Mouse (Mus musculus) frontal cortex, adult 2 months (tissue): Measurements from ENCODE around the gene Lsm2. TPM values are rescaled to one million over a fixed set of nuclear protein-coding genes. Genes with fewer than 3 reads are reported as not detected.
"Not testable (repeated sequence)": the region's sequence is repeated elsewhere in the genome, so short reads cannot be mapped to it uniquely, and the experiment has no call there.

Experiments
- DNase-seq, 2 experiments: peaks; one replicate each; pipeline ENCODE4 v3.0.0; 2022; ENCODE audit warnings: low spot score in 1 of 2; ENCODE audit errors: extremely low spot score in 1 of 2
- polyA plus RNA-seq: library from polyadenylated mRNA; depleted of rRNA; stranded (reverse); fragments of >200 nt; gene quantifications from 2 replicates; pipeline ENCODE4 v1.2.3, GENCODE M21; 2012

Gene Lsm2
- polyA plus RNA-seq, 1 experiment = 49.7 TPM

- no peak for DNase-seq
These were observed 25.8 kb upstream of the Lsm2 start for GRCm38 (mm10) chr17:34955884-34956283.

DNA sequence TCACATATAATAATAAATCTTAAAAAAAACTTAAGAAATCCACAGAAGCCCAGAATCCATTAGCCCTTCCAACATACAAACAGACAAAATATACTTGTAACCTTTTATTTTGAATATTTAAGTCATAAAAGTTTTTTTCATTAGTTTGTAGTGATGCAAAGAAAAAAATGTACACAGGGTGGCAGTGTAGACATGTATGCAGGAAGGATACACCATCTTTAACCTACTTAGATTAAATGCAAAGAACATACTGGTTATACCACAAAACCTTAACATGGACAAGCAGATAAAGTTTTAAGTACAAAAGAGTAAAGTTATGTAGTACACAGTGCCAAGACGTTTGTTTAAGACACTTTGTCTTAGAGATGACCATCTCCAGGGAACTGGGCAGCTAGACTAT, 25.3 kb upstream of the Lsm2 start:
- peak in 1 of 2 experiments; percentile 50 for DNase-seq

DNA sequence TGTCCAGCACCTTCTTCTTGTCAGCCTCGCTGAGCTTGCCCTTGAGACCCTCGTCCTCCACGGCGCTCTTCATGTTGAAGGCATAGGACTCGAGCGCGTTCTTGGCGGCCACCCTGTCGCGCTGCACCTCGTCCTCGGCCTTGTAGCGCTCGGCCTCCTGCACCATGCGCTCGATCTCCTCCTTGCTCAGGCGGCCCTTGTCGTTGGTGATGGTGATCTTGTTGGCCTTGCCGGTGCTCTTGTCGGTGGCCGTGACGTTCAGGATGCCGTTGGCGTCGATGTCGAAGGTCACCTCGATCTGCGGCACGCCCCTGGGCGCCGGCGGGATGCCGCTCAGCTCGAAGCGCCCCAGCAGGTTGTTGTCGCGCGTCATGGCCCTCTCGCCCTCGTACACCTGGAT, 24.4 kb upstream of the Lsm2 start:
- DNase-seq = not testable (repeated sequence)

DNA sequence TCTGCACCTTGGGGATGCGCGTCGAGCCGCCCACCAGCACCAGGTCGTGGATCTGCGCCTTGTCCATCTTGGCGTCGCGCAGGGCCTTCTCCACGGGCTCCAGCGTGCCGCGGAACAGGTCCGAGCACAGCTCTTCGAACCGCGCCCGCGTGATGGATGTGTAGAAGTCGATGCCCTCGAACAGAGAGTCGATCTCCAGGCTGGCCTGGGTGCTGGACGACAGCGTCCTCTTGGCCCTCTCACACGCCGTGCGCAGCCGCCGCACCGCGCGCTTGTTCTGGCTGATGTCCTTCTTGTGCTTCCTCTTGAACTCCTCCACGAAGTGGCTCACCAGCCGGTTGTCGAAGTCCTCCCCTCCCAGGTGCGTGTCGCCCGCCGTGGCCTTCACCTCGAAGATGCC, 23.7 kb upstream of the Lsm2 start:
- not testable (repeated sequence) for DNase-seq

DNA sequence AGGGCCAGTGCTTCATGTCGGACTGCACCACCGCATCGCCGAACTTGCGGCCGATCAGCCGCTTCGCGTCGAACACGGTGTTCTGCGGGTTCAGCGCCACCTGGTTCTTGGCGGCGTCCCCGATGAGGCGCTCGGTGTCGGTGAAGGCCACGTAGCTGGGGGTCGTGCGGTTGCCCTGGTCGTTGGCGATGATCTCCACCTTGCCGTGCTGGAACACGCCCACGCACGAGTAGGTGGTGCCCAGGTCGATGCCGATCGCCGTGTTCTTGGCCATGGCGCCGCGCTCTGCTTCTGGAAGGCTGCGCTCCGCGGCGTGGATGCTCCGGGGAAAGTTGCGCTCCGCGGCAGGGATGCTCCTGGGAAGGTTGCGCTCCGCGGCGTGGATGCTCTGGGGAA, 22.9 kb upstream of the Lsm2 start:
- DNase-seq = not testable (repeated sequence)

DNA sequence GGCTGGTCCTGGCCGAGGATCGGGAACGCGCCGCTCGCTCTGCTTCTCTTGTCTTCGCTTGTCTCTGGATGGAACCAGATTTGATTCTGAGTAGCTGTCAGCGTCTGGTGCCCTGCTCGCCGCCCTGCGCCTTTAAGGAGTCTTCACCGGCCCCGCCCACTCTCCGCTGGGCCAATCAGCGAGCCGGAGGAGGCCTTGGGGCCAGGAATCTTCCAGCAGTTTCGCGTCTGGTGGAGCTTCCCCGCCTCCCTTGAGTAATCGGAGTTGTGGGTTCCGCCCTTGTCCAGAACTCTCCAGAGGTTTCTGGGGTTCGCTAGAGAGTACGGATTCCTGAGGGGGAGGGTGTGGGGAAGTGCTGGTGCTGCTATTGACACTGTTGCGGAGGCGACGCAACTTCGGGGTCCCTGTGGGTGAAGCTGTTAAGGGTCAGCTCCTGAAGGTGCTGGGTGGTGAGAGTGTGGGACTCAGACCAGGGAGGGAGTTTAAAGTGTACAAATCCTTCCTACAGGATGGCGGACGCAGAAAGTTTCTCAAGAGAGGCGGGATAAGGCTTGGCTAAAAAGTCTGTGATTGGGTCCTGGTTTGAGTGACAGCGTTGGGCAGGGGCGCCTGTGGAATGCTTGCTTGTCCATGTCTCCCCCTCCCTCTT, 22.4 kb upstream of the Lsm2 start, which contains the start of gene Hspa1b:
Gene Hspa1b (minus strand): TSS at position 109 of the 649 bp plus-strand sequence.
- DNase-seq = peak; percentile 55 to 84

GRCm38 (mm10) chr17:34959881-34960515, 21.7 kb upstream of the Lsm2 start:
- no peak for DNase-seq

- peak in 1 of 2 experiments; percentile 30 for DNase-seq
These were observed 20.8 kb upstream of the Lsm2 start for GRCm38 (mm10) chr17:34960702-34961493.

- peak in 1 of 2 experiments; percentile 26 for DNase-seq
These were observed 19.5 kb upstream of the Lsm2 start for GRCm38 (mm10) chr17:34962125-34962524.

DNA sequence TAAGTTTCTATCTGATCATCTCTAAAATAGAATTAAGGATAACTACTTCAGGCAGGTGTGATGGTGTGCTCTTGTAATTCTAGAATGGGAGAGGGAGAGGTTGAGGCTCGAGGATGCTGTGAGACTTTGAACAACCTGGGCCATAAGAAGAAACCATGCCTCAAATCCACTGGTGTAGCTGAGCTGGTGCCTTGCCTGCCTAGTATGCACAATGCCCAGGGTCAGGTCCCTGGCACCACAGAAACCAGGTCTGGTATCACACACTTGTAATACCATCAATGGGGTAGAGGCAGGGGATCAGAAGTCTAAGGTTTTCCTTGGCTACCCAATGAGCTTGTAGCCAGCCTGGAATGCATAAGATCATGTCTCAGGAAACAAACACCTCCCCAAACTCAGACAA, 18.8 kb upstream of the Lsm2 start:
- DNase-seq = no peak

GRCm38 (mm10) chr17:34964640-34965049, 17.0 kb upstream of the Lsm2 start:
- DNase-seq = no peak

- no peak for DNase-seq
These were observed 16.0 kb upstream of the Lsm2 start for GRCm38 (mm10) chr17:34965627-34966026.

DNA sequence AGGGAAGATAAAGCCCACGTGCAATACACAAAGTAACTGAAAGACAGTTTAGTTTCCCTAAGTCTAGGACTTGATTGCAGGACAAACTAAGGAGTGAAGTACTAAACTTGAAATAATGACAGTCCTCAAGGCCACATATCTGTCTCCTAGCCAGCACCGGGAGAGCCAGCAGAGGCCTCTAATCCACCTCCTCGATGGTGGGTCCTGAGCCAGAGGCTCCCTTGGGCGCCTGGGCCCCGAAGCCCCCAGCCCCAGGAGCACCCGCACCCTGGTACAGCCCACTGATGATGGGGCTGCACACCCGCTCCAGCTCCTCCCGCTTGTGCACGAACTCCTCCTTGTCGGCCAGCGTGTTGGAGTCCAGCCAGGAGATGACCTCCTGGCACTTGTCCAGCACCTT, 11.8 kb upstream of the Lsm2 start, which contains the start of gene Gm20481:
Gene Gm20481 (plus strand): TSS at position 91 of the 400 bp plus-strand sequence.
- DNase-seq = not testable (repeated sequence)

DNA sequence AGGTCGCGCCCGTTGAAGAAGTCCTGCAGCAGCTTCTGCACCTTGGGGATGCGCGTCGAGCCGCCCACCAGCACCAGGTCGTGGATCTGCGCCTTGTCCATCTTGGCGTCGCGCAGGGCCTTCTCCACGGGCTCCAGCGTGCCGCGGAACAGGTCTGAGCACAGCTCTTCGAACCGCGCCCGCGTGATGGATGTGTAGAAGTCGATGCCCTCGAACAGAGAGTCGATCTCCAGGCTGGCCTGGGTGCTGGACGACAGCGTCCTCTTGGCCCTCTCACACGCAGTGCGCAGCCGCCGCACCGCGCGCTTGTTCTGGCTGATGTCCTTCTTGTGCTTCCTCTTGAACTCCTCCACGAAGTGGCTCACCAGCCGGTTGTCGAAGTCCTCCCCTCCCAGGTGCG, 10.8 kb upstream of the Lsm2 start:
- not testable (repeated sequence) for DNase-seq

DNA sequence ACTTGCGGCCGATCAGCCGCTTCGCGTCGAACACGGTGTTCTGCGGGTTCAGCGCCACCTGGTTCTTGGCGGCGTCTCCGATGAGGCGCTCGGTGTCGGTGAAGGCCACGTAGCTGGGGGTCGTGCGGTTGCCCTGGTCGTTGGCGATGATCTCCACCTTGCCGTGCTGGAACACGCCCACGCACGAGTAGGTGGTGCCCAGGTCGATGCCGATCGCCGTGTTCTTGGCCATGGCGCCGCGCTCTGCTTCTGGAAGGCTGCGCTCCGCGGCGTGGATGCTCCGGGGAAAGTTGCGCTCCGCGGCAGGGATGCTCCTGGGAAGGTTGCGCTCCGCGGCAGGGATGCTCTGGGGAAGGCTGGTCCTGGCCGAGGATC, 10.0 kb upstream of the Lsm2 start:
- DNase-seq = not testable (repeated sequence)

DNA sequence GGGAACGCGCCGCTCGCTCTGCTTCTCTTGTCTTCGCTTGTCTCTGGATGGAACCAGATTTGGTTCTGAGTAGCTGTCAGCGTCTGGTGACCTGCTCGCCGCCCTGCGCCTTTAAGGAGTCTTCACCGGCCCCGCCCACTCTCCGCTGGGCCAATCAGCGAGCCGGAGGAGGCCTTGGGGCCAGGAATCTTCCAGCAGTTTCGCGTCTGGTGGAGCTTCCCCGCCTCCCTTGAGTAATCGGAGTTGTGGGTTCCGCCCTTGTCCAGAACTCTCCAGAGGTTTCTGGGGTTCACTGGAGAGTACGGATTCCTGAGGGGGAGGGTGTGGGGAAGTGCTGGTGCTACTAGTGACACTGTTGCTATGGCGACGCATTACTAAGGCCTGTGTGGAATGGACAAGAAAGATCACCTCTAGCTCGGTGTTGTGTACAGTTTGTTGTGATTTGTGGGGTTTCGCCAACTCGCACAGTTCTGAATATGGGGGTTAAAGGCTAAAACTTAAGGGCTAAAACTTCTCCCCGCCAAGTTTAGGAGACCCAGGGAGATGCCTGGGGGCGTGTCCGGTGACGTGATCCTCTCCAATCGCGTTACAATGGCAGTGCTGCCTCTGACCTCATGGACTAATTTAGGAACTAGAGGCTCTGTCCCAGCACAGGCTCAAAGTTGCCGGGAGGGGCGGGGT, 9.5 kb upstream of the Lsm2 start, which contains the start of the genes Hspa1a and Hspa1l:
Gene Hspa1a (minus strand): TSS at position 88 of the 681 bp plus-strand sequence.
Gene Hspa1l (plus strand): TSS at position 635 of the 681 bp plus-strand sequence.
- DNase-seq = peak; percentile 66 to 81

DNA sequence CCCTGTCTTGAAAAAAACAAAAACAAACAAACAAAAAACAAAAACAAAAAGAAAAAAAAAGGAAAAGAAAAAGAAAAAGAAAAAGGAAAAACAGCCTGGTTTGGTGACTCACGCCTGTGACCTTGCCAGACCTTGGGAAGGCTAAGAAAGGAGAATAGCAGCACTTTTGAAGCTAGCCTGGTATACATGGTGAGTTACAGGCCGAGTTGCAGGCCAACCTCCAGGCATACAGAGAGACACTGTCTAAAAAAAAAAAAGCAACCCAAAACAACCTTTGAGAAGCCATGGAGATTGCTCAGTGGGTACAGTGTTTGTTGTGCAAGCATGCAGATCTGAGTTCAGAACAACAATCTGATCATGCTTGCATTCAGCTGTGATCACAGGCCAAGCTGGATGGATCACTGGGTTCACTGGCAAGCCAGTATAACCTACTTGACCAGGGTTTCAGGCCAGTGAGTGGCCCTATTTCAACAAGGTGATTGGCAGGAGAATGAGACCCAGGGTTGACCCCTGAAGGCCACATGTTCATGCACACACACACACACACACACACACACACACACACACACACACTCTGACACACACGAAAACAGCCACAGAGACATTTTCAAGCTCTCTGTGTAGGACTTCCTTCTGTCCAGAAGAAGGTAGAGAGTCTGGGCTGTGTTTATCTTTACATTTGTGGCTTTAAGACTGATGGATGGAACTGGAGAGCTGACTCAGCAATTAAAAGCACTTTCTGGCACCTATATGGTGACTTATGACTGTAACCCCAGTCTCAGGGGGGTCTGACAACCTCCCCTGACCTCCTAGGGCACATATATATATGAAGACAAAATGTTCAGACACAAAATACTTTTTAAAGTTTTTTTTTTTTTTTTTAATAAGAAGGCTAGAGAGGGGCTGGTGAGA, 5.8 kb upstream of the Lsm2 start:
- no peak for DNase-seq

GRCm38 (mm10) chr17:34977000-34977399, 4.7 kb upstream of the Lsm2 start:
- DNase-seq = no peak

DNA sequence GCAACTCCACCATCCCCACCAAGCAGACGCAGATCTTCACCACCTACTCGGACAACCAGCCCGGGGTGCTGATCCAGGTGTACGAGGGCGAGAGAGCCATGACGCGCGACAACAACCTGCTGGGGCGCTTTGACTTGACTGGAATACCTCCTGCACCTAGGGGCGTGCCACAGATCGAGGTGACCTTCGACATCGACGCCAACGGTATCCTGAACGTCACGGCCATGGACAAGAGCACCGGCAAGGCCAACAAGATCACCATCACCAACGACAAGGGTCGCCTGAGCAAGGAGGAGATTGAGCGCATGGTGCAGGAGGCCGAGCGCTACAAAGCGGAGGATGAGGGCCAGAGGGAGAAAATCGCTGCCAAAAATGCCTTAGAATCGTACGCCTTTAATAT, 3.4 kb upstream of the Lsm2 start:
- DNase-seq = no peak

DNA sequence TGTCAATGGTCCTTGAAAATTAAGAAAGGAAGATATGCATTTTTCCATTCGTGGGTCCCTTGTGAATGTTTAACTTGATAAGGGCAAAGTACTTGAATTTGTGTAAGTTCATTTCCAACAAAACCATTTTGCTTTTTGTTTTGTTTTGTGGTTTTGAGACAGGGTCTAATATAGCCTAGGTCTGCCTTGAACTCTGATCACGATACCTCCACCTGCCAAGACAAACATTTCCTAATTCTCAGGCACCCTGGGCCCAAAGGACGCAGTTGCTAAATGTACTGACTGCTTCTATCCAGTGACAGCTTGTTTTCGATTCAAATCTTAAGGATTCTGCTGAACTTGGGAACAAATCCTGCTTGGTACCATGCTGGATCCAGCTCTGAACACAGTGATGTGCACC, 2.0 kb upstream of the Lsm2 start:
- no peak for DNase-seq
